Mouse (Mus musculus) urinary bladder, postnatal 10 days (tissue): ENCODE measurements around the gene Tcf23.

Experiments
- DNase-seq: peaks from one replicate; pipeline ENCODE4 v3.0.0; 2022; ENCODE audit warnings: low spot score

Tcf23 gene

GRCm38 (mm10) chr5:30968416-30968815 lies at the start of gene Tcf23:
Gene Tcf23, plus strand, starts transcription at chr5:30968662.
- DNase-seq, result no peak

- DNase-seq, result no peak
Observed at GRCm38 (mm10) chr5:30918691-30919090, 49.8 kb upstream of the Tcf23 start.

- DNase-seq, result no peak
Observed at GRCm38 (mm10) chr5:30919831-30920614, 48.4 kb upstream of the Tcf23 start.

GRCm38 (mm10) chr5:30920621-30921020 lies 47.8 kb upstream of the Tcf23 start:
- DNase-seq, result no peak

- peak; percentile 85 for DNase-seq
Observed at GRCm38 (mm10) chr5:30921256-30922033, 47.0 kb upstream of the Tcf23 start, which contains the start of gene Khk. Gene Khk, plus strand, starts transcription at chr5:30921431.

- no peak for DNase-seq
Observed at GRCm38 (mm10) chr5:30922581-30923041, 45.9 kb upstream of the Tcf23 start.

GRCm38 (mm10) chr5:30923119-30923518 lies 45.3 kb upstream of the Tcf23 start:
- no peak for DNase-seq

- DNase-seq, result no peak
Observed at GRCm38 (mm10) chr5:30924614-30925013, 43.8 kb upstream of the Tcf23 start.

GRCm38 (mm10) chr5:30925217-30925616 lies 43.2 kb upstream of the Tcf23 start:
- DNase-seq, result no peak

GRCm38 (mm10) chr5:30926073-30926472 lies 42.4 kb upstream of the Tcf23 start:
- DNase-seq, result no peak

GRCm38 (mm10) chr5:30927945-30928529 lies 40.4 kb upstream of the Tcf23 start:
- no peak for DNase-seq

- no peak for DNase-seq
Observed at GRCm38 (mm10) chr5:30930121-30930520, 38.3 kb upstream of the Tcf23 start.

- no peak for DNase-seq
Observed at GRCm38 (mm10) chr5:30930846-30931245, 37.6 kb upstream of the Tcf23 start.

- no peak for DNase-seq
Observed at GRCm38 (mm10) chr5:30931378-30931777, 37.1 kb upstream of the Tcf23 start.

GRCm38 (mm10) chr5:30933705-30934104 lies 34.8 kb upstream of the Tcf23 start:
- no peak for DNase-seq

- DNase-seq, result no peak
Observed at GRCm38 (mm10) chr5:30934725-30935461, 33.6 kb upstream of the Tcf23 start.

GRCm38 (mm10) chr5:30943004-30943403 lies 25.5 kb upstream of the Tcf23 start:
- no peak for DNase-seq

- no peak for DNase-seq
Observed at GRCm38 (mm10) chr5:30944344-30944743, 24.1 kb upstream of the Tcf23 start.

GRCm38 (mm10) chr5:30944956-30945781 lies 23.3 kb upstream of the Tcf23 start, which contains the start of gene Cgref1:
Gene Cgref1, minus strand, starts transcription at chr5:30945591.
- DNase-seq, result no peak

GRCm38 (mm10) chr5:30948620-30949019 lies 19.8 kb upstream of the Tcf23 start:
- DNase-seq, result no peak
